Mouse (Mus musculus) left cerebral cortex, adult 9 months (tissue): Measurements from ENCODE around the gene Slc1a5.

Experiments
- DNase-seq, 2 experiments: peaks; one replicate each; pipeline ENCODE4 v3.0.0; 2022; ENCODE audit warnings: low spot score in 2 of 2

The Slc1a5 gene

DNA sequence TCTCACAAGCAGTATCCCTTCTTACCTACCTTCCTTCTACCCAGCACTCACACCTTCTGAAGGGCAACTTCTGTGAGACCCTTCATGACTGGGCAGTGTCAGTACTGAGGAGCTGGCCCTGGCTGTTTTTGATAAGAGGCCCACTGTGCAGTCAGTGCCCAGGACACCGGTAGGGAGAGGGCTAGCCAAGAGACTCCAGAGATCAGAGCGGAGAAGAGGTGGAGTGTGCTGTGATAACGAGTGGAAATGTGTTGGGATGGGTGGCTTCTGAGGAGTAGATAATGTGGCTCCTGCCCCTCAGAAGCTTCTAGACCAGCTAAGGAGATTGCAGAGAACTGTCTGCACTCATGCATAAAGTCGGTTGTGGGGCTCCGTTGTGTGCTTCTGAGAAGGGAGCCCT, 38.7 kb downstream of the Slc1a5 start:
- DNase-seq, result no peak

- no peak for DNase-seq
Observed at GRCm38 (mm10) chr7:16820271-16820763, 39.2 kb downstream of the Slc1a5 start.

DNA sequence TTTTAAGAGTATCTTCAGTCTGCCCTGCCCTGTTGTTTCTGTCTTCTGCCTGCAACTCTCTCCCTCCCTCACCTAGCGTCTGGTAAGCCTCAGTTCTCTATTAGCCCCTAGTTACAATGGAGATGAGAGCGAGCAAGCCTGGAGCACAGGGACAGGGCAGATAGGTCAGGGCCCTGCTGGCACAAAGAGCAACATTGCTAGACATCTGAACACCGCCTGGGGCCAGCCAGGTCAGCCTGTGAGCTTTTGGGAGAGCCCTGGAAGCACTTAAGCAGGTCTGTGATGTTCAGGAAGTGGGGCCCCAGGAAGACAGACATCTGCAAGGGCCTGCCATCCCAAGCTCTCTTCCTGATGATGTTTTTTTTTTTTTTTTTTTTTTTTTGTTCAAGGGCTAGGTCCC, 40.0 kb downstream of the Slc1a5 start:
- no peak for DNase-seq

DNA sequence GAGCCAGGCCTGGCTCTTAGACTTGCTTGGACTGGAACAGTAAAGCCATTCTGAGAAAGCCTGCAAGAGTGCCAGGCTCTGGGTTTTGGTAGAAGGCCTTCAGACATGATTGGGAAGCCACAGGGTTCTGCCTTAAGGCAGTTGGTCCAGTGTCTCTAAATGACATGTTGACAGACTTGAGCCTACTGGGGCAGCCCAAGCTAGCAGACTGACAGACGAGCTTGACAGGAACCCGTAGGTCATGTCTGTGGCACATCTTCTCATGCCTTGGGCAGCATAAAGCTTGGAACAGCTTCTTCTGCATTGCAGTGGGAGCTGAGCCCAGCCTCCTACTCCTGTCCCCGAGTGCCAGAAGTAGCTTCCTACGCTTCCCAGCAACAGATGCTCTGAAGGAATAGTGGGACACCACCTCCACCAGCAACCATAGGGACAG, 40.5 kb downstream of the Slc1a5 start:
- DNase-seq, result peak in 1 of 2 experiments; percentile 86

- peak in 1 of 2 experiments; percentile 91 for DNase-seq
Observed at GRCm38 (mm10) chr7:16823734-16824133, 42.6 kb downstream of the Slc1a5 start.

GRCm38 (mm10) chr7:16825785-16826184, 44.6 kb downstream of the Slc1a5 start:
- no peak for DNase-seq

- DNase-seq, result no peak
Observed at GRCm38 (mm10) chr7:16826571-16826970, 45.4 kb downstream of the Slc1a5 start.

GRCm38 (mm10) chr7:16827274-16827673, 46.1 kb downstream of the Slc1a5 start:
- DNase-seq, result no peak

- no peak for DNase-seq
Observed at GRCm38 (mm10) chr7:16830449-16830848, 49.3 kb downstream of the Slc1a5 start.

DNA sequence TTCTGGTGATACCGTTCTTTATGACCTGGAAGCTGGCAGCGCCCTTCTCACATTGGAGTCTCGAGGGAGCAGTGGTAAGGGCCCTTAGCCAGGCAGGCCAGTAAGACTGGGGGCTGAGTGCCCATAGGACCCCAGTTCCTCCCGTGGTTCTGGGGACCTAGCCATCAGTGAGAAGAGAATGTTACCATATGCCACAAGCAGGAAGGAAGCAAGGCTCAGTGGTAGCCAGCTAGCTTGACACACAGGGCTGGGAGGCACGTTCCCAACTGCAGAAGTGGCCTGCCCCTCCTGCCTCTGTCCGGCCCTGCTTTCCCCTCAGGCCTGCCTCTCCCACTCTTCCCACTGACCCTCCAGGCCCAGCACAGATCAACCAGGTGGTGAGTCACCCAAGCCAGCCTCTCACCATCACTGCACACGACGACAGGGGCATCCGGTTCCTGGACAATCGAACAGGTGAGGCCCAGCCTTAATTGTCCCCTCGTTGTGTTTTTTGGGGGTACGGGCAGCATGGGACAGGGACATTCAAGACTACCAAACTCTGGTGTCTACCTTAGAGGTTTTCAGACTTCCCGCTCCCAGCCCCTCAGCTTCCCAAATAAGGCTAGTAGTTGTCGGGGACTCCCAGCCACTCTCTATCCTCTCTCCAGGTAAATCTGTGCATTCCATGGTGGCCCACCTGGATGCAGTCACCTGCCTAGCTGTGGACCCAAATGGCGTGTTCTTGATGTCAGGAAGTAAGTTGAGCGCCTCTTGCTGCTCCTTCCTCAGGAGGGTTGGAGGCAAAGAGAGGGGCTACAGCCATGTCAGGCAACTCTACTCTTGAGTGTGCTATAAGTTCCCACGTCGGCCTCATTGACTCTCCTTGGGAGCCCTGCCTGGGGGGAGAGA, 57.0 kb downstream of the Slc1a5 start:
- no peak for DNase-seq

DNA sequence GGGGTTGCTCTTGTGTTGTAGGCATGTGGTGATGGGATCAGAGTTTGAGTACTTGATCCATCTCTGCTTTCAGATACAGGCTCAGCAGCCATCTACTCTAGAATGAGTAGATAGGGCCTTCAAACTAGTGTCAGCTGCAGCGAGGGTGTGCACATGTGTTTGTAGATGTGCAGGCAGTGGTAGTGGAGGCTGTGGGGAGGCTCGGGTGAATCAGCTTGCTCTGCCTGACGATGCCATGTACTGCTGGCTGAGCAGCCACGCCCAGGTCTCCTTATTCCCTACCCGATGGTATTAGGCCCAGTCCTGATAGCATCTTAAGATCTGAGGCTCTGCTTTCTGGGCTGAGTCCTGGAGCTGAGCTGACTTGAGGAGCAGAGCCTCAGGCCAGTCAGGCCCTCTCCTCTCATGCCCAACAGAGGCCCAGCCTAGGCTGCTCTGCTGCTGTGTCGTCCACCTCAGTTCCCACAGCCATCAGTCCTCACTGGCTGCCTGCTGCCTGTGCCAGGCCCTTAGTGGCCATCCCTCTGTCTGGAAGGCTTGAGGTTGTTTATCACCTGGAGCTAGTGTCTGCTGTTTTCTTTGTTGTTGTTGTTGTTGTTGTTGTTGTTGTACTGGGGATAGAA, 57.8 kb downstream of the Slc1a5 start:
- DNase-seq, result no peak

DNA sequence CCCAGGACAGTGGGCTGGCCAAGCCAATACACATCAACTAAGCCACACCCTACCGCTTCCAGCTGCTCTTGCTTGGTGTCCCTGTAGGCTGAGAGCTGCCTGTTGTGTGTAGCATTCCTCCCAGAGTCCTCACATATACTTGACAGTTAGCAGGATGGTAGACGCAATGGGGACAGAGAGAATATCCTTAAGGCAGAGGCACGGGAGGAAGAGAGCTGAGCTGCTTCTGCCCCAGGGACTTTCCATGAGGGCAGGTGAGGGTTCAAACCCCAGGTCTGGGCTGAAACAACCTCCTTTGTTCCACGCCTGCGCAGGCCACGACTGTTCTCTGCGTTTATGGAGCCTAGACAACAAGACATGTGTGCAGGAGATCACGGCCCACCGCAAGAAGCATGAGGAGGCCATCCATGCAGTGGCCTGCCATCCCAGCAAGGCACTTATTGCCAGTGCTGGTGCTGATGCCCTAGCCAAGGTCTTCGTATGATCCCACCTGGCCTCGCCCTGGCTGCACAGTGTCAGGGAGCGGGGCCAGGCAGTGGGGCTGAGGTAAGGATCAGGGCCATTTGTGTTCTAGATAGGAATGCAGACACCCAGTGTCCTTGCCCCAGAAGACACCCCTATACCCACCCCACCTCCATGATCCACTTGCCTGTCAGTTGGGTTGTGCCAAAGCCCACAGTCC, 58.4 kb downstream of the Slc1a5 start:
- no peak for DNase-seq

- no peak for DNase-seq
Observed at GRCm38 (mm10) chr7:16840109-16840491, 59.0 kb downstream of the Slc1a5 start.

DNA sequence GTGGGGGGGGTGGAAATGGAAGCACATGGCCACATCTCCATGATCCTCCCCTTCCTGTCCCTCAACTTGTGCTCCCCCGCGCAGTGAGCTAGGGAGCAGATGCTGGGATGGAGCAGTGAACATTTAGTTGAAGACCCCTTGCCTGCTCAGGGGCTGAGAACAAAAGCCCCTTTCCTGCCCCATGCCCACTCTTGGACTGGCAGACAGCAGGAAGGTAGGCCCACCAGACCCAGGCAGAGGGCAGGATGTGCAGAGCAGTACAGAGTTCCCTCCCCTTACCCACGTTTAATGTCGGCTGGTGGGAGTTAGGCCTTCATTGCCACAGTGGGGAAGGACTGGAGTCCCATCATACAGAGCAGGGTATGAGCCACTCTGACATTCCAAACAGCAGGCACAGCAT, 59.9 kb downstream of the Slc1a5 start:
- DNase-seq, result no peak

DNA sequence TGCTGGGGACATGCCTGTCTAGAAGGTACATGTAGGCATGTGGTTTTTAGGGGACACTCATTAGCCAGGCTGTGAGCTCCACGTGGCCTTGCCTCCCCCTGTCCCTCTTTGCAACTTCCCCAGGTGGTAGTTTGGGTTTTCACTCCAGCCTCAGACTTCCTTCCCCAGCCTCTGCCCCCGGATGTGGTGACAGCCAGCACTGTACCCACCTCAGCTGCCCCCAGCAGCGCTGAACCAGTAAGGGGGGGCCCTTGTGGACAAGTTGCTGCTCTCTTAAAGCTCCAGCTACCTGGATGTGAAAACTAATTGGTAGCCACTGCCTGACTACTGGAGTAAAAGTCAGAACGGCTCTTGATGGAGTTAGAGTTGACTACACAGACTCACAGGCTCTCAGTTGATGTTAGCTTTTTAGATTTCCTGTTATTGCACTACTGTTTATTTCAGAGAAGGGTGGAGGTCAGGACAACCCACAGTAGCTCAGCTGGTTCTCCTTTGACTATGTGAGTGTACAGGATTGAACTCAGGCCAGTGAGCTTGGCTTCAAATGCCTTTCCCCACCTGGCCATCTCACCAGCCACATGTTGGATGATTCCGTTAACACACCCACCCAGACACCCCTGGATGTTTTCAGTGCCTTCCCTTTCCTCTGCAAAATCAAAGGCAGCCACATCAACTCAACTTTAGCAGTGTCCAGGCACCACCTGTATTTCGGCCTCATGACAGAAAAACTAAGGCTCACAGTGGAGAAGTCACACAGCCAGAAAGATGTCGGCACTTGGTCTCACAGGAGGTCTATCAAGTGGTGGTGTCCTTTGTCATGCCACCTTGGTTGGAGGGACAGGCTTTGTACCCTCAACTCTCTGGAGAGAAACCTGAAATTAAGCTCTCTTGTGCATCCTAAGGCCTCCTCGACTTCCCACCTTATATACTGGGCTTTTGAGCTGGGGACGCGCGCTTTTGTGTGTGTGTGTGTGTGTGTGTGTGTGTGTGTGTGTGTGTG, 60.7 kb downstream of the Slc1a5 start:
- DNase-seq, result no peak

DNA sequence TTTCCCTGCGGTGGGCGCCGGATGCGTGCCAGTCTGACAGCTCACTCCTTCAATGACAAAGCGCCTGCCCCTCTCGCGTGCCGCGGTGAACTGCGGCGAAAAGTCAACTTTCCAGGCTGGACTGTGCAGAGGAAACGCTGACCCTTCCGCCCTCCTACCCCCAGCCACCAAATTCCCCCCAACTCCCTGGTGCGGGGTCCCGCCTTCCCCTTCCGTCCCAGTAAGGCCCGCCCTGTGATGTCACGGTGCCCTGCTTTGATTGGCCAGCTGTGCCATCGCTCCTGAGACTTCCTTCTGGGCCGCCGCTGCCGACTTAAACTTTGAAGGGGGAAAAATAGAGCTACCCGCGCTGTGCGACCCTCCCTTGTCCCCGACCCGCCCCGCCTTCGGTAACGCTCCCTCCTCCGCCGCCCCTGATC, 61.5 kb downstream of the Slc1a5 start, which contains the start of gene Prkd2:
Gene Prkd2, plus strand, starts transcription at position 258 of the 419 bp plus-strand sequence.
- DNase-seq, result peak; percentile 59 to 88

GRCm38 (mm10) chr7:16843441-16844171, 62.5 kb downstream of the Slc1a5 start:
- DNase-seq, result no peak

- DNase-seq, result no peak
Observed at GRCm38 (mm10) chr7:16844696-16845071, 63.5 kb downstream of the Slc1a5 start.

DNA sequence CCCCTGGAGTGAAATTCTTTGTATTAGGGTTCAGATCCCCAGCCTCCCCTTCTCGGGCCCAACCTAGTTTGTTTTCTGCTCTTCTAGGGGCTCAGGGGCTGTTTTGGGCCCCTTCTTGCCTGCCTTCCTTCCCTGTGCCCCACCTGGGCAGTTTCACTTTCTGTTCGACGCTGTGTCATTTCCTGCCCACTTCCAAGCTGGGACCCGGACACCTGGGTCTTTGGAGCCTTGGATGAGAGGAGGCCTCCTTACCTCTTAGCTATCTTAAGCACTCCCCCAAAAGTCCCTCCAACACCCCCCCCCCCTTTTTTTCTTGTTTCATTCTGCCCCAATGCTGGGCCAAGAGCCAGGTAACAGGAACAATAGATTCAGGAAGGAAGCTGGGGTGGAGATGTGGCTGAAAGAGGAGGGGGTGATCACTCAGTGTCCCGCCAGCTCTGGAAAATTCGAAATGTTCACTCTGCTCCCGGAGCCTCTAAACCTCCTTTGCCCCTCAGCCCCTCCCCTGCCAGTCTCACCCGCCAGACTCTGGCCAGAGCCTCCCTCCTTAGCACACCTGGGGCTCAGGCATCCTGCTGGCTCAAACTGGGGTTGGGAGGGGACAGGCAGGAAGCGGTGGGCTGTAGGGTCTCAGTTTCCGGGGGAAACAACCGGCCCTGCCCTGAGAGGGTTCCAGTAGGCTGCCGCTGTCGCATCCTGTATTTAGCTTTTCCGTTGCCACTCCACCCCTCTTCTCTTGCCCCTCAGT, 64.1 kb downstream of the Slc1a5 start:
- DNase-seq, result no peak

DNA sequence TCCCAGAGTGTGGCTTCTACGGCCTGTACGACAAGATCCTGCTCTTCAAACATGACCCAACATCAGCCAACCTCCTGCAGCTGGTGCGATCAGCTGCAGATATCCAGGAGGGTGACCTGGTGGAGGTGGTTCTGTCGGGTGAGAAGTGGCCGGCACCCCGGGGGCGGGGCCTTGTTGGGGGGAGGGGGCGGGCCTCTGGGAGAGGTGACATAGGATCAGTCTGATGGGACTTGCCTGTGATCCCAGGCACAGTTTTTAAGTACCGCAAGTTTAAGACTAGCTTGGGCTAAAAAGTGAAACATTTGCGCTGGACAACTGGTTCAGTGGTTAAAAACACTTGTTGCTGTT, 64.7 kb downstream of the Slc1a5 start:
- no peak for DNase-seq
